Mouse (Mus musculus) effector memory CD4-positive, alpha-beta T cell, adult 7 months (primary cell): ENCODE measurements around the gene Ifna6. TPM values are rescaled to one million over a fixed set of nuclear protein-coding genes. Genes with fewer than 3 reads are reported as not detected.

Experiments used
- polyA plus RNA-seq: library from polyadenylated mRNA; unstranded; fragments of 100-300 nt; shearing (Covaris generic); gene quantifications from one replicate; pipeline ENCODE4 v1.2.1, GENCODE M21; 2017

Ifna6 gene
- not detected for polyA plus RNA-seq

GRCm38 (mm10) chr4:88827116-88827515 is at the start of gene Ifna6:
Ifna6 (plus strand) TSS chr4:88827416.

DNA sequence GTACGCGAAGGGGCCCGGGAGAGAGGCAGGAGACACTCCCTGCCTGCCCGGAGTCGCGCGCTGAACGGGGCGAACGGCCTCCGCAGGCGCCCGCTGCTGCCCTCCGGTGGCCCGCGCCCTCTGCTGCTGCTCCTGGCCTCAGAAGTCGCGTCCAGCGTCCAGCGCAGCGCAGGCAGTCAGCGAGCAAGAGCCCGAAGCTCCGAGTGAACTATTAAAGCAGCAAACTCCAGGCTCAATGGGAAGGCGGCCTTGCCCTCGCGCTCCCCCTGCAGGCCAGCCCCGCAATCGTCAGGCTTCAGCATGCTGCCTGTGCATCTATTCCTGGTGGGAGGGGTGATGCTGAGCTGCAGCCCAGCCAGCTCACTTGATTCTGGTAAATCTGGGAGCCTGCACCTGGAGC is 47.7 kb upstream of the Ifna6 start, which contains the start of gene Gm13272:
Gm13272 (plus strand) TSS at position 301 of the 400 bp plus-strand sequence.

GRCm38 (mm10) chr4:88781831-88782230 is 45.4 kb upstream of the Ifna6 start, which contains the start of gene Ifnz:
Ifnz (plus strand) TSS chr4:88782131.

DNA sequence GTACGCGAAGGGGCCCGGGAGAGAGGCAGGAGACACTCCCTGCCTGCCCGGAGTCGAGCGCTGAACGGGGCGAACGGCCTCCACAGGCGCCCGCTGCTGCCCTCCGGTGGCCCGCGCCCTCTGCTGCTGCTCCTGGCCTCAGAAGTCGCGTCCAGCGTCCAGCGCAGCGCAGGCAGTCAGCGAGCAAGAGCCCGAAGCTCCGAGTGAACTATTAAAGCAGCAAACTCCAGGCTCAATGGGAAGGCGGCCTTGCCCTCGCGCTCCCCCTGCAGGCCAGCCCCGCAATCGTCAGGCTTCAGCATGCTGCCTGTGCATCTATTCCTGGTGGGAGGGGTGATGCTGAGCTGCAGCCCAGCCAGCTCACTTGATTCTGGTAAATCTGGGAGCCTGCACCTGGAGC is 41.8 kb upstream of the Ifna6 start, which contains the start of gene Gm13276:
Gm13276 (plus strand) TSS at position 301 of the 400 bp plus-strand sequence.

DNA sequence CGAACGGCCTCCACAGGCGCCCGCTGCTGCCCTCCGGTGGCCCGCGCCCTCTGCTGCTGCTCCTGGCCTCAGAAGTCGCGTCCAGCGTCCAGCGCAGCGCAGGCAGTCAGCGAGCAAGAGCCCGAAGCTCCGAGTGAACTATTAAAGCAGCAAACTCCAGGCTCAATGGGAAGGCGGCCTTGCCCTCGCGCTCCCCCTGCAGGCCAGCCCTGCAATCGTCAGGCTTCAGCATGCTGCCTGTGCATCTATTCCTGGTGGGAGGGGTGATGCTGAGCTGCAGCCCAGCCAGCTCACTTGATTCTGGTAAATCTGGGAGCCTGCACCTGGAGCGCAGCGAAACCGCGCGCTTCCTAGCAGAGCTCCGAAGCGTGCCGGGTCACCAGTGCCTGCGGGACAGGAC is 38.8 kb upstream of the Ifna6 start, which contains the start of gene Gm13277:
Gm13277 (plus strand) TSS at position 231 of the 400 bp plus-strand sequence.

GRCm38 (mm10) chr4:88791250-88791649 is 36.0 kb upstream of the Ifna6 start, which contains the start of gene Gm13278:
Gm13278 (plus strand) TSS chr4:88791550.

GRCm38 (mm10) chr4:88793936-88794675 is 33.1 kb upstream of the Ifna6 start, which contains the start of gene Gm13275:
Gm13275 (plus strand) TSS chr4:88794487.

GRCm38 (mm10) chr4:88797097-88797496 is 30.1 kb upstream of the Ifna6 start, which contains the start of gene Gm13279:
Gm13279 (plus strand) TSS chr4:88797397.

GRCm38 (mm10) chr4:88799365-88799764 is 27.9 kb upstream of the Ifna6 start, which contains the start of gene Gm13285:
Gm13285 (plus strand) TSS chr4:88799665.

GRCm38 (mm10) chr4:88802954-88803353 is 24.3 kb upstream of the Ifna6 start, which contains the start of gene Gm13287:
Gm13287 (plus strand) TSS chr4:88803254.

GRCm38 (mm10) chr4:88805231-88805630 is 22.0 kb upstream of the Ifna6 start, which contains the start of gene Gm13288:
Gm13288 (plus strand) TSS chr4:88805531.

DNA sequence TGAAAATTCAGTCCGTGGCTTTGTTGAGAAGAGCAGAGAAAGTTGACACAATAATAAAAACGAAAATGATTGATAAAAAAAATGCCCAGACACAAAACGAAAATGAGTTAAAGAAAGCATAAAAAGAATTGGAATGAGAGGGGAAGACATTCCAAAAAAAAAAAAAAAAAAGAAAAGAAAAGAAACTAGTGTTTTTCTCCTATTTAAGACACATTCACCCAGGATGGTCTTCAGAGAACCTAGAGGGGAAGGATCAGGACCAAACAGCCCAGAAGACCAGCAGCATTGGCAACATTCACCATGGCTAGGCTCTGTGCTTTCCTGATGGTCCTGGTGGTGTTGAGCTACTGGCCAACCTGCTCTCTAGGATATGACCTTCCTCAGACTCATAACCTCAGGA is 11.3 kb upstream of the Ifna6 start, which contains the start of gene Ifna7:
Ifna7 (plus strand) TSS at position 301 of the 400 bp plus-strand sequence.

DNA sequence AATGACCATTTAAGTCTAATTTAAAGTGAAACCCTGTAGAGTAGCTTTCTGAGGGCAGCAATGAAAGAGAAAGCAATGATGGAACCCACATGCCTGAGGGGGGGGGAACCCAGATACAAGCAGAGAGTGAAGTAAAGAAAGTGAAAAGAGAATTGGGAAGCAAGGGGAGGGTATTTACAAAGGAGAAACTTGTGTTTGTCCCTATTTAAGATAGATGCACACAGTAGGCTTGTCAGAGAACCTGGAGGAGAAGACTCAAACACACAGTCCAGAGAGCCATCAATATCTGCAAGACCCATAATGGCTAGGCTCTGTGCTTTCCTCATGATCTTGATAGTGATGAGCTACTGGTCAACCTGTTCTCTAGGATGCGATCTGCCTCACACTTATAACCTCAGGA is 7.6 kb upstream of the Ifna6 start, which contains the start of gene Ifna11:
Ifna11 (plus strand) TSS at position 301 of the 400 bp plus-strand sequence.

GRCm38 (mm10) chr4:88835225-88835624 is 8.0 kb downstream of the Ifna6 start, which contains the start of gene Ifna5:
Ifna5 (plus strand) TSS chr4:88835525.

DNA sequence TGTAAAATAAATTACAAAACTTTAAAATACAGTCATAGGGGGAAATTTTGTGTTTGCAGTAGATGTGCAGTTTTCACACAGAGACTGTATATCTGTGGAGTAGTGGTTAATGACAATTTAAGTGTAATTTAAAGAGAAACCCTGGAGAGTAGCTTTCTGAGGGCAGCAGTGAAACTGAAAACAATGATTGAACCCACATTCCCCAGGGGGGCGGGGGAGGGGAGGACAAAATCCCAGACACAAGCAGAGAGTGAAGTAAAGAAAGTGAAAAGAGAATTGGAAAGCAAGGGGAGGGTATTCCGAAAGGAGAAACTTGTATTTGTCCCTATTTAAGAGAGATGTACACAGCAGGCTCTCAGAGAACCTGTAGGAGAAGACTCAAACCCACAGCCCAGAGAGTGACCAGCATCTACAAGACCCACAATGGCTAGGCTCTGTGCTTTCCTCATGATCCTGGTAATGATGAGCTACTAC is 14.3 kb downstream of the Ifna6 start, which contains the start of gene Ifna4:
Ifna4 (plus strand) TSS at position 424 of the 474 bp plus-strand sequence.

GRCm38 (mm10) chr4:88849698-88850097 is 22.5 kb downstream of the Ifna6 start, which contains the start of gene Ifna1:
Ifna1 (plus strand) TSS chr4:88850087.

Other genes with a start within 250 kb of the Ifna6 start
- not detected for gene Ifna9, start 235.0 kb upstream of the Ifna6 start, polyA plus RNA-seq
- not detected for gene Ifna12, start 224.0 kb upstream of the Ifna6 start, polyA plus RNA-seq
- not detected for gene C87499, start 193.0 kb upstream of the Ifna6 start, polyA plus RNA-seq
- not detected for gene Ifna13, start 183.0 kb upstream of the Ifna6 start, polyA plus RNA-seq
- not detected for gene Ifna16, start 150.5 kb upstream of the Ifna6 start, polyA plus RNA-seq
- gene Ifna2, start 143.5 kb upstream of the Ifna6 start, polyA plus RNA-seq, result not detected
- not detected for gene Ifnab, start 136.1 kb upstream of the Ifna6 start, polyA plus RNA-seq
- gene Gm26566, start 105.6 kb upstream of the Ifna6 start, polyA plus RNA-seq, result 0.74 TPM
- 15.4 TPM for gene Klhl9, start 105.0 kb upstream of the Ifna6 start, polyA plus RNA-seq
- gene Gm13271, start 72.5 kb upstream of the Ifna6 start, polyA plus RNA-seq, result not detected
- gene Gm13283, start 67.3 kb upstream of the Ifna6 start, polyA plus RNA-seq, result not detected
- gene Gm13290, start 53.6 kb upstream of the Ifna6 start, polyA plus RNA-seq, result not detected
- gene Gm13289, start 50.5 kb upstream of the Ifna6 start, polyA plus RNA-seq, result not detected
- gene Gm13272, start 47.6 kb upstream of the Ifna6 start, polyA plus RNA-seq, result not detected
- gene Ifnz, start 45.3 kb upstream of the Ifna6 start, polyA plus RNA-seq, result 0.28 TPM
- not detected for gene Gm13276, start 41.7 kb upstream of the Ifna6 start, polyA plus RNA-seq
- gene Gm13277, start 38.8 kb upstream of the Ifna6 start, polyA plus RNA-seq, result not detected
- gene Gm13278, start 35.9 kb upstream of the Ifna6 start, polyA plus RNA-seq, result not detected
- not detected for gene Gm13275, start 32.9 kb upstream of the Ifna6 start, polyA plus RNA-seq
- not detected for gene Gm13279, start 30.0 kb upstream of the Ifna6 start, polyA plus RNA-seq
- gene Gm13285, start 27.8 kb upstream of the Ifna6 start, polyA plus RNA-seq, result 1.1 TPM
- gene Gm13287, start 24.2 kb upstream of the Ifna6 start, polyA plus RNA-seq, result not detected
- not detected for gene Gm13288, start 21.9 kb upstream of the Ifna6 start, polyA plus RNA-seq
- not detected for gene Ifna7, start 11.2 kb upstream of the Ifna6 start, polyA plus RNA-seq
- not detected for gene Ifna11, start 7.5 kb upstream of the Ifna6 start, polyA plus RNA-seq
- gene Ifna5, start 8.1 kb downstream of the Ifna6 start, polyA plus RNA-seq, result not detected
- gene Ifna4, start 14.4 kb downstream of the Ifna6 start, polyA plus RNA-seq, result not detected
- not detected for gene Ifna1, start 22.7 kb downstream of the Ifna6 start, polyA plus RNA-seq
- gene Ifne, start 52.8 kb downstream of the Ifna6 start, polyA plus RNA-seq, result not detected